Mouse (Mus musculus): ENCODE data around the gene A4galt. TPM values are rescaled to one million over a fixed set of nuclear protein-coding genes. Genes with fewer than 3 reads are reported as not detected.

The A4galt gene
- not detected in 4 replicates for total RNA-seq (2023; ENCODE audit: inconsistent age)

GRCm38 (mm10) chr15:83251176-83252004 is at the start of gene A4galt:
A4galt (minus strand) TSS chr15:83251774.

Other genes starting within 250 kb of the A4galt start
- 35.5 to 40.4 TPM (median 38.0 TPM) in 4 replicates for gene Nfam1, start 218.5 kb downstream of the A4galt start, total RNA-seq (2023; ENCODE audit: inconsistent age)
- gene Serhl, start 162.3 kb downstream of the A4galt start, total RNA-seq (2023; ENCODE audit: inconsistent age): 19.6 to 23.0 TPM (median 20.3 TPM) in 4 replicates
- 83.6 to 101 TPM (median 93.1 TPM) in 4 replicates for gene Rrp7a, start 129.0 kb downstream of the A4galt start, total RNA-seq (2023; ENCODE audit: inconsistent age)
- gene Poldip3, start 102.4 kb downstream of the A4galt start, total RNA-seq (2023; ENCODE audit: inconsistent age): 176 to 186 TPM (median 180 TPM) in 4 replicates
- gene Cyb5r3, start 79.2 kb downstream of the A4galt start, total RNA-seq (2023; ENCODE audit: inconsistent age): 75.2 to 89.8 TPM (median 83.5 TPM) in 4 replicates
- 9.8 to 10.5 TPM (median 10.1 TPM) in 4 replicates for gene Arfgap3, start 98.5 kb upstream of the A4galt start, total RNA-seq (2023; ENCODE audit: inconsistent age)
- 68.4 to 88.1 TPM (median 77.7 TPM) in 4 replicates for gene Pacsin2, start 212.8 kb upstream of the A4galt start, total RNA-seq (2023; ENCODE audit: inconsistent age)